Mouse (Mus musculus) kidney, adult 10 weeks (tissue): ENCODE data around the gene Tdrd7. TPM values are rescaled to one million over a fixed set of nuclear protein-coding genes. Genes with fewer than 3 reads are reported as not detected.

Experiments
- polyA plus RNA-seq: library from polyadenylated mRNA; stranded (reverse); fragments of 350-450 nt; fragmentation: Illumina TruSeq; extraction: RNeasy Lipid Tissue Mini Kit (QIAGEN cat#74804); gene quantifications from one replicate; pipeline ENCODE4 v1.2.3, GENCODE M21; 2014; ENCODE audit warnings: low read depth, low replicate concordance

Tdrd7 gene
- polyA plus RNA-seq: 32.5 TPM

DNA sequence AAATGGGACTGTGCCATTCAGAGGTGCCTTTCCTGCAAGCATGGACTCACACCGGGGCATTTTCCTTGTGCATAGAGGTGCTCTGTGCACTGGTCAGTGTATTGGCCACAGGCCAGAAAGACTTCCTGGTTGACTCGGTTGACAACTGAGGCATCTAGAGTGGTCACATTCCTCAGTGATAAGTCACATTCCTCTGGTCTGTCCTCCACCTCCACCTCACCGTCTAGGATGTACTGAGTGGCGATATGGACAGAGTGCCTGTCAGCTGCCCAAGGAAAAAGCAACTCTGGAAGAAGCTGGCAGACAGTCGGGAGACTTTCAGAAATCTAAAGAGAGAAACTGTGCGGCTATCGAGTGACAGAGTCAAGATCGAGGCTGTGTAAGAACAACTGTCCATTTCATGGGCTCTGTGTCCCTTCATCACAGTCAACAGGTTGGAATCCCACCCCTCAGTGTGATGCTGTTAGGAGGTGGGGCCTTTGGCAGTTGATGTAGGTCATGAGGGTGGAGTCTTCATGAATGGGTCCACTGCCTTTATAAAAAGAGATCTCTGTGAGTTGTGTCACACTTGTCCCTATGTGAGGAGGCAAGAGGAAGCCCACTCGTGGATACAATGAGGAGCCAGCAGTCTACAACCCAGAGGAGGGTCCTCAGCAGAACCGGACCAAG, at the start of gene Tdrd7:
Tdrd7 (plus strand) TSS at position 564 of the 669 bp plus-strand sequence.

DNA sequence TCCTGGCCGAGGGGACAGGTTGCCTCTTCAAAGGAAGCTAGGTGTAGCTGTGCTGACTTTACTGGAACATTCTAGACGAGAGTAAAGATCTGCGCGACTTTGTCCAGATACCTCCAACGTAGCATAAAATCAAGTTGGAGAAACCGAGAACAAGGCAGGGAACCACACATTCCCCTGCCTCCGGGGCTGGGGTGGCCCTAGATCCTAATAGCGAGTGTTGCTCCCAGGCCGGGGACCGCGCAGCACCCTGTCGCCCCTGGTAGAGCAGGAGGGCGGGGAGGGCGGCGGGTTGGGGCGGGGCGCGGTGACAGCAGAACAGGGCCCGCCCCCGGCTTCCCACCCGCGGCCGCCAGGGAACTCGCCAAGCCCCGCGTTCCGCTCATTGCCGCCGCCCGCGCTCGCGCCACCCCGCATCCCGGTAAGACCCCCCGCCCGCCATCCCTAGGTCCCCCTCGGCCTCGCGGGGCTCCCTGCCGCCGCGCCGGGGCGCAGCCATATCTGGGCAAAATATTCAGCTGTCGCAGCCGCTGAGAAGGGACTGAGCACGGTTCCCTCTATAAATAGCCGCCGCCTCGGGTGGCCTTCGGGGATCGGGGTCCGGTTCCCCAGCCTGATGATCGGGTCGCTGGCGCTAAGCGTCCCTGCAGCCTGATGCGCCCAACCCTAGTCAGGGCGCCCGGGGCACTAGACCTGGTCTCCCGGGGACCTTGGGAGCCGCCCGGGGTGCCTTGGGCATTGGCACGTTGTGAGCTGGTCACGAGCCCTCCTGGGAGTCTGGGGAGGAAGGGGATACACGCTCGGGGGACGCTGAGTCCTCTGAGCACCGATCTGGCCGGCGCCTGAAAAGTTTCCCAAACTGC, 74.0 kb downstream of the Tdrd7 start, which contains the start of gene Tmod1:
Tmod1 (plus strand) TSS at position 44 of the 860 bp plus-strand sequence.

Other genes starting within 250 kb of the Tdrd7 start
- gene Aldh1b1, start 166.3 kb upstream of the Tdrd7 start, polyA plus RNA-seq: 0.61 TPM
- gene Igfbpl1, start 138.4 kb upstream of the Tdrd7 start, polyA plus RNA-seq: not detected
- 9.4 TPM for gene Stra6l, start 116.7 kb upstream of the Tdrd7 start, polyA plus RNA-seq
- gene Ccdc180, start 75.0 kb upstream of the Tdrd7 start, polyA plus RNA-seq: 0.89 TPM
- gene Tmod1, start 73.6 kb downstream of the Tdrd7 start, polyA plus RNA-seq: 1.6 TPM
- gene Ncbp1, start 173.3 kb downstream of the Tdrd7 start, polyA plus RNA-seq: 41.7 TPM
- 24.0 TPM for gene Tstd2, start 173.4 kb downstream of the Tdrd7 start, polyA plus RNA-seq
- gene Xpa, start 231.0 kb downstream of the Tdrd7 start, polyA plus RNA-seq: 46.6 TPM